Mouse (Mus musculus): ENCODE data around the gene Pkd2. TPM values are rescaled to one million over a fixed set of nuclear protein-coding genes. Genes with fewer than 3 reads are reported as not detected.
"Not testable (repeated sequence)": the region's sequence is repeated elsewhere in the genome, so short reads cannot be mapped to it uniquely, and the experiment has no call there.

The Pkd2 gene
- polyA plus RNA-seq, 1 experiment from 2014 or later = 20.0 TPM

DNA sequence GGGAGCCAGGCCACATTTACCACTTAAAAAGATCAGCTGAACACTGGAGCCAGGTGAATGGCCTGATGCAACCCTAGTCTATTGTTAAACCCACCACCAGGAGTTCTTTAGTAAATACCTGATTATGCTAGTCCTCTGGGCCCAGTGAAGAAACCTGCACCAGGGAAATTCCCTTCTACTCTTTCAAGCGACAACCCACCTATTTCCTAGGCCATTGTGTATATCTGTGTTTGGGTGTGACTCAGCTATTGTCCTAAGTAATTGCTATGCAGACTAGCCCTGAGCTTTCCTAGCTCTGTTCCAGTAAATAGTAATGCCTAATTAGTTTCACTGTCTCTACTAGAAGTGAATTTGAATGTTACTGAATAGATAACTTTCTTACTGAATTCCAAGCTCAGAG lies 16.4 kb upstream of the Pkd2 start:
- Histone ChIP-seq H3K27ac (no peak overlapping the region), H3K27me3 (no peaks in the 10 kb centered on the region), H3K9ac (no peak overlapping the region), H3K36me3 (no peaks in the 10 kb centered on the region), H3K4me3 (no peak overlapping the region), H3K9me3 (no peaks in the 10 kb centered on the region), H3K4me2 (no peak overlapping the region), H3K4me1 (peaks cover 2% of the 10 kb centered on the region; the same call in 1 of the 2 replicates)
- WGBS = 74% methylated on average over 1 of the region's 1 CpGs
- ATAC-seq (ENCODE audit: insufficient number of reproducible peaks, low FRiP score, low TSS enrichment, low read depth) = no peak

DNA sequence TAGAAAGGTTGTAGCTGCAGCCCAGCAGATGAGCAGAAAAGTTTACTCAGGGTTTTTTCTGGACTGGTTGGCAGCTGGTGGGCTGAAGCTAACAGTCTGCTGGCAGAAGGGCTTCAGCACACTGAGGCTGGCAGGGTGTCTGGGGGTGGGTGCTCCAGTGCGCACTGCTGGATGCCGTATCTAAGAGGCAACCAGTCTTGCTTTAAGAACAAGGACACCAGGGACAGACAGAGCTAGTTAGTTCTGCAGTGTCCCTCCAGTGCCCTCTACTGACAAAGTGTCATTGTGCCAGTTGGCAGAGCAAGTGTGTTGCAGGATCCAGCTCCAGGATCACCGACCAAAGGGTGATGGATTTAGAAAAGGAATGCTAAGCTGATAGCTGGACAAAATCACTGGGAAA lies 13.1 kb upstream of the Pkd2 start:
- Histone ChIP-seq H3K4me3 (no peak overlapping the region), H3K4me1 (peaks cover 6% of the 10 kb centered on the region; the same call in 1 of the 2 replicates), H3K4me2 (no peak overlapping the region), H3K36me3 (no peaks in the 10 kb centered on the region), H3K9me3 (no peaks in the 10 kb centered on the region), H3K9ac (no peak overlapping the region), H3K27ac (no peak overlapping the region), H3K27me3 (no peaks in the 10 kb centered on the region)
- ATAC-seq (ENCODE audit: insufficient number of reproducible peaks, low FRiP score, low TSS enrichment, low read depth) = no peak
- WGBS = 7% methylated on average over 3 of the region's 3 CpGs

DNA sequence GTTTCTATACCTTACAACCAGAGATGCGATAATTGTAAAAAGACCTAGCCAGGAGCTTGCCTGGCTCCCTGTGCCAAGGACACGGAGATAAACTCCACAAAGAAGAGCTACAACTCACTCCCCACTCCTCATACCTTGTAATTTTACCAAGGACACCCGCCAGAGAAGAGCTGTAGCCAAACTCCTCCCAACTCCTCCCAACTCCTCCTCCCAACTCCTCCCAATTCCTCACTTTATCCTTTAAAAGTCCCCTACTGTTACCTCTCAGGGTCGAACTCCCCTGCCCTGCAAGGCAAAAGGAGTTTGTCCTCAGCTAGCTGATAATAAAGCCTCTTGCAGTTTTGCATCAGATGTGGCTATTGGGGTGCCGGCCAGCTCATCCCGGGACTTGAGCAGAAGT lies 10.9 kb upstream of the Pkd2 start:
- H3K27me3 ChIP-seq; H3K4me3 ChIP-seq; H3K4me1 ChIP-seq; H3K9me3 ChIP-seq; H3K9ac ChIP-seq; H3K4me2 ChIP-seq; H3K27ac ChIP-seq; ATAC-seq (ENCODE audit: insufficient number of reproducible peaks, low FRiP score, low TSS enrichment, low read depth); H3K36me3 ChIP-seq: not testable (repeated sequence)
- 18% methylated on average over 6 of the region's 6 CpGs for WGBS

DNA sequence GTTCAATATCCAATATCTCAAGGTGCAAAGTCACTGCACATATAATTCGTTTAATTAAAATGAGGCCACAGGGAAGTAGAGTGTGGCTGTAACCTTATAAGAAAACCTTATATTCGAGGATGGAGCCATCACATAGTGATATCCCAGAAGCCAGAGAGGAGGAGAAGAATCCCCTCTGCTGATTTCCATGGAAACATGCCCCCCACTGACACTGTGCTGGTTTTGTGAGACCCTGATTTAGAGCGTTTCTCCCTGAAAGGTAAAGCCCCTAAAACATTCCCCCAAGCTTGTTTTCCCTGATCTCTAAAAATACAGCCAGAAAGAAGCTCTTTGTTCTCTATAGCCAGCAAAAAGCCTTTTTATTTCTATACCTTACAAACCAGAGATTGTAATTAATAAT lies 9.8 kb upstream of the Pkd2 start:
- no peak overlapping the region for H3K4me3 ChIP-seq
- no peak overlapping the region for H3K27ac ChIP-seq
- no peaks in the 10 kb centered on the region for H3K9me3 ChIP-seq
- H3K27me3 ChIP-seq = no peaks in the 10 kb centered on the region
- no peak overlapping the region for H3K4me2 ChIP-seq
- H3K9ac ChIP-seq = no peak overlapping the region
- ATAC-seq (ENCODE audit: insufficient number of reproducible peaks, low FRiP score, low TSS enrichment, low read depth) = no peak
- no peaks in the 10 kb centered on the region for H3K36me3 ChIP-seq
- peaks cover 6% of the 10 kb centered on the region; the same call in 1 of the 2 replicates for H3K4me1 ChIP-seq
- 41% methylated on average over 3 of the region's 3 CpGs for WGBS

DNA sequence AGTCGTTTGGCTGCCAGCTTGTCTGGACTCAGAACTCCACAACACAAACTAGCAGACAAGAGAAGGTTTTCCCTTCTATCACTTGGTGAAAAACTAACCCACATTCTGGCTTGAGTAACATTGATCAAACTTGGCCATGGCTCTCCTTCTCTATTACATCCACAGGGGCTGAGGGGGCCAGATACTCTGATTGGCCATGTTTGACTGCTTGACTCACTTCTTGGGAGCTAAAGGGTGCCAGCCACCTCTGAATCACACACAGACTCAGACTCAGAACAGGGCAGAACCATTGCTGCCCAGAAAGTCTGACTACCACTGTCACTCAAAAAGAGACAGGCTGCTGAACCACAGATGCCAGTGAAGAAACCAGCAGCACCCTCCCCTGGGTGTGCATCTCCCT lies 6.2 kb upstream of the Pkd2 start:
- Histone ChIP-seq H3K27me3 (no peaks in the 10 kb centered on the region), H3K9ac (no peak overlapping the region), H3K4me2 (no peak overlapping the region), H3K27ac (no peak overlapping the region), H3K9me3 (no peaks in the 10 kb centered on the region), H3K4me1 (0 out of 2 replicates have a peak, but pooled peaks cover 4% of the 10 kb centered on the region), H3K36me3 (no peaks in the 10 kb centered on the region), H3K4me3 (no peak overlapping the region)
- no peak for ATAC-seq (ENCODE audit: insufficient number of reproducible peaks, low FRiP score, low TSS enrichment, low read depth)
- WGBS = 35% methylated on average over 1 of the region's 1 CpGs

DNA sequence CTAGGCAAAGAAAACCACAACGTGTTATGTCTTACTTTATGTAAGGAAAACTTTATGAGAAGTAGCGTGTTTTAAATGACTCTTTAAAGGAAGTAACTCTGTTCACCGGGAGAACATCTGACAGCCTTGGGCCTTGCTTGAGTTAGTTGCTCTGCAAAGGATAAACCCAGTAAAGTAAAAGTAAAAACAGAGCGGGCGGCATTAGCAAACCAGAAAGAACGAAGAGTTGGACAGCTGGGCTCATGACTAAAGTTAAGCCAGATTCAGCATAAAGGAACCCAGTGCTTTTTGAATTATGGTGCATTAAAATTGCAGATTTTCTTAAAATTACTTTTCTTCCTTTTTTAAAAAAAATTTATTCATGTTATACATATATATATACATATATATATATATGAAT lies 4.7 kb upstream of the Pkd2 start:
- Histone ChIP-seq H3K9me3 (no peaks in the 10 kb centered on the region), H3K4me3 (no peak overlapping the region), H3K27me3 (no peaks in the 10 kb centered on the region), H3K4me2 (no peak overlapping the region), H3K9ac (no peak overlapping the region), H3K4me1 (peaks cover 14% of the 10 kb centered on the region), H3K36me3 (no peaks in the 10 kb centered on the region), H3K27ac (no peak overlapping the region)
- WGBS = 50% methylated on average over 6 of the region's 6 CpGs
- ATAC-seq (ENCODE audit: insufficient number of reproducible peaks, low FRiP score, low TSS enrichment, low read depth) = no peak

DNA sequence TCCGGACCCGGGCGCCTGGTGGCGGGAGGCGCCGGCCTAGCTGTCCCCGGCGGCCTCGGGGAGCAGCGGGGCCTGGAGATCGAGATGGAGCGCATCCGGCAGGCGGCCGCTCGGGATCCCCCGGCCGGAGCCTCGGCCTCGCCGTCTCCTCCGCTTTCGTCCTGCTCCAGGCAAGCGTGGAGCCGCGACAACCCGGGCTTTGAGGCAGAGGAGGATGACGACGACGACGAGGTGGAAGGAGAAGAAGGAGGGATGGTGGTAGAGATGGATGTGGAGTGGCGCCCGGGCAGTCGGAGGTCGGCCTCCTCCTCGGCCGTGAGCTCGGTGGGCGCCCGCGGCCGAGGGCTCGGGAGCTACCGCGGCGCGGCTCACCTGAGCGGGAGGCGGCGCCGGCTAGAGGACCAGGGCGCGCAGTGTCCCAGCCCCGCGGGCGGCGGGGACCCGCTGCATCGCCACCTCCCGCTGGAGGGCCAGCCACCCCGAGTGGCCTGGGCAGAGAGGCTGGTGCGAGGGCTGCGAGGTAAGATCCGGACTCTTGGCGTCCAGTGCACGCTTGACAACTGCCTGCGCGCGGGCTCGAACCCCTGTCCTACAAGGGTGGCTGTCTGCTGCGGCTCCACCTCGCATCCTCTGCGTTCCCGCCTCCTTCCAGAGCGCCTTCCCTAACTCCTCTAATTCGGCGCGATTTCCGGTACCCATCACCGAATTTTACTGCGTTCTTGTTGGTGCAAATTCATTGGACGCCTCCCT lies 631 bp downstream of the Pkd2 start:
- Histone ChIP-seq H3K9me3 (no peaks in the 10 kb centered on the region), H3K4me3 (peak overlapping the region; percentile 76), H3K4me2 (peak overlapping the region; percentile 67), H3K27ac (peak overlapping the region; percentile 97), H3K36me3 (peaks cover 5% of the 10 kb centered on the region), H3K9ac (peak overlapping the region; percentile 93), H3K27me3 (no peaks in the 10 kb centered on the region), H3K4me1 (peaks cover 13% of the 10 kb centered on the region)
- ATAC-seq (ENCODE audit: insufficient number of reproducible peaks, low FRiP score, low TSS enrichment, low read depth) = peak; percentile 62
- WGBS = under 1% methylated on average over 80 of the region's 82 CpGs

DNA sequence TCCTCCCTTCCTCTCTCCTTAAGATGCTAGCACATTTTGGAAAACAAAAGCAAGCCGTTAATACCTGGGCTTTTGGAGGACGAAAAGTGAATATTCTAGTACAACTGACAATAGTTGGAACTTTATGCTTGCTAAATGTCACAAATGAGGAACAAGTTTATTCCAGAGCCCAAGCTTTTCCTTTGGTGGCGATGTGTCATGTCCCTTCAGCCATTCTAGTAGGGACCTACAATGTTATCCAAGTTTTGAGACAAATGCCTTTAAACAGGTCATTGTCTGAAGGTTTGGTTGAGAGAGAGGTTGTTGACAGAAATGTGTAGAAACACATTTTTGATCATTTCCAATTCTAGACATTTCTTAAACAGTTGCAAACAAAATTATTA lies 1.2 kb downstream of the Pkd2 start:
- ATAC-seq (ENCODE audit: insufficient number of reproducible peaks, low FRiP score, low TSS enrichment, low read depth) = no peak
- H3K4me2 ChIP-seq = peak overlapping the region; percentile 67

DNA sequence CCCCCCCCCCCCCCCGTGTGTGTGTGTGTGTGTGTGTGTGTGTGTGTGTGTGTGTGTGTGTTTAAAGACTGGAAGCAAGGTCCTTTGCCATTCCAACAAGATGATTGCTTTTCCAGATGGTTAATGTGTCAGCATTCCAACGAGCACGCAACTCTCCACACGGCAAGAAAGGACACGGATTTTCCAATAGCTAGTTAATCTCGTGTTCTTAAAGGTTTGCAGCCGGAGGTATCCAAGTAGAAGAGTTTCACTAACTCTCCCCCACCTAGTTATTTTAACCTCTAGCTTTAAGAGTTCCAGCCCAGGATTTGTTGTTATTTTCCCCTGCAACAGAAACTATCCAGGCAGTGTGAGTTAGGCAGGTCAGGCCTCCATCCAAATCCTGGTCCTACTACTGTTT lies 1.6 kb downstream of the Pkd2 start:
- no peak overlapping the region for H3K27ac ChIP-seq
- WGBS = 6% methylated on average over 6 of the region's 7 CpGs

More for the DNA sequence above, 1.2 kb downstream of the Pkd2 start:
- WGBS = 23% methylated on average over 3 of the region's 3 CpGs
- Histone ChIP-seq H3K27me3 (no peaks in the 10 kb centered on the region), H3K4me1 (peaks cover 13% of the 10 kb centered on the region), H3K36me3 (peaks cover 5% of the 10 kb centered on the region), H3K4me3 (peak overlapping the region; percentile 76), H3K9me3 (no peaks in the 10 kb centered on the region), H3K9ac (peak overlapping the region; percentile 93), H3K27ac (peak overlapping the region; percentile 97)

DNA sequence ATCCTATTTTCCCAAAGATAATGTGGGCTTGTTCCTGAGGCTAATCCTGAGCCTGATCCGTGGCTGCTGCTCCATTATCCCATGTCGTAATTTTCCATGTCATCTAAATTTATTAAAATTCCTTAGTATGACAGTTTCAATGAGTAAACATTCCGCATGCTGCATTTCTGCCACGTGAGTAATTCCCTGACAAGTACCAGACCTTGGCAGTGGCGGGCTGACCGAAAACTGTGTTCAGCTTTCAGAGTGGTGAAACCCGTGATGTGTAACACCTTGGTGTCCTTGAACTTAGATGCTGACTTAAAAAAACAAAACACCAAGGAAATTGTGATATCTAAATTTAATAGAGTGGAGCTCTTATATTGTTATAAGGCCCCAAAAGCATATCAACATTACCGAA lies 6.0 kb downstream of the Pkd2 start:
- no peak overlapping the region for H3K9ac ChIP-seq
- no peaks in the 10 kb centered on the region for H3K27me3 ChIP-seq
- H3K4me3 ChIP-seq = no peak overlapping the region
- peaks cover 31% of the 10 kb centered on the region for H3K36me3 ChIP-seq
- 0 out of 2 replicates have a peak overlapping the region, but pooled peaks have one; percentile 38 for H3K27ac ChIP-seq
- 58% methylated on average over 8 of the region's 8 CpGs for WGBS
- peaks cover 5% of the 10 kb centered on the region; the same call in 1 of the 2 replicates for H3K4me1 ChIP-seq
- ATAC-seq (ENCODE audit: insufficient number of reproducible peaks, low FRiP score, low TSS enrichment, low read depth) = no peak
- H3K9me3 ChIP-seq = no peaks in the 10 kb centered on the region
- H3K4me2 ChIP-seq = no peak overlapping the region

More for the DNA sequence above, 1.6 kb downstream of the Pkd2 start:
- Histone ChIP-seq H3K4me2 (peak overlapping the region; percentile 67), H3K4me3 (peak overlapping the region; percentile 76), H3K9me3 (no peaks in the 10 kb centered on the region), H3K4me1 (peaks cover 13% of the 10 kb centered on the region), H3K9ac (no peak overlapping the region), H3K36me3 (peaks cover 5% of the 10 kb centered on the region), H3K27me3 (no peaks in the 10 kb centered on the region)
- ATAC-seq (ENCODE audit: insufficient number of reproducible peaks, low FRiP score, low TSS enrichment, low read depth) = no peak

DNA sequence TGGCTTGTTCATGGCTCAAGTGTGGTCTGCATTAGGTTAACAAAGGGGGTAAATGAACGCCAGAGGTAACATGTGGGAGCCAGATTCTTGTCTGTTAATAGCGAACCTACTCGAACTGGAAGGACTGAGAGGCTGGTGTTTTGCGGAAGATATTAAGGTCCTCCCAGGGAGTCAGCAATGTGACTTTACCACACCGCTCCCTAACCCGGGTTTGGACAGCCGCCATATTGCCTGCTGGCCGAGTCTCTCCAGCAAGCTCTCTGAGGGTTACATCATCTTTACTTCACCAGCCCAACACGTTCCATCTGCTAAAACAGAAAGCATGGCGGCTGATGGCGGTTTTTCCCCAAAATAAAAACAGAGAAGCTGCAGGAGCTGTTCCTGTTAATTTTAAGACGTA lies 6.5 kb downstream of the Pkd2 start:
- peaks cover 5% of the 10 kb centered on the region; the same call in 1 of the 2 replicates for H3K4me1 ChIP-seq
- ATAC-seq (ENCODE audit: insufficient number of reproducible peaks, low FRiP score, low TSS enrichment, low read depth) = 0 out of 2 replicates have a peak, but pooled peaks have one; percentile 44
- WGBS = 46% methylated on average over 12 of the region's 12 CpGs
- H3K36me3 ChIP-seq = peaks cover 33% of the 10 kb centered on the region
- H3K27me3 ChIP-seq = no peaks in the 10 kb centered on the region
- H3K4me3 ChIP-seq = no peak overlapping the region
- H3K4me2 ChIP-seq = no peak overlapping the region
- no peak overlapping the region for H3K9ac ChIP-seq
- no peaks in the 10 kb centered on the region for H3K9me3 ChIP-seq
- 0 out of 2 replicates have a peak overlapping the region, but pooled peaks have one; percentile 38 for H3K27ac ChIP-seq

DNA sequence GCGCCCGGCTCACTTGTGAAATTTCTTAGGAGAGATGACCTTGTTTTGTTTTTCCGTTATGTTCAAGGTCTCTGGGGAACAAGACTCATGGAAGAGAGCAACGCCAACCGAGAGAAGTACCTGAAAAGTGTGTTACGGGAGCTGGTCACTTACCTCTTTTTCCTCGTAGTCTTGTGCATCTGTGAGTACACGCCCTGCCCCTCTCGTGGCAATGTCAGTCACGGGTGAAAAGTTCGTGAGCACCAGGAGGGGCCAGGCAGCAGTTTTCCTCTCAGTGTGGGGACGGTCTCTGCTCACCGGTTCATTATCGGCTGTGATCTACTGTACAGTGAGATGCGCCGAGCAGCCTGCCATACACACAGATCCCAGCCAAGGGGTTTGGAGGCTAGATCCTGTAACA lies 7.6 kb downstream of the Pkd2 start:
- H3K27me3 ChIP-seq = no peaks in the 10 kb centered on the region
- peaks cover 40% of the 10 kb centered on the region for H3K36me3 ChIP-seq
- no peak for ATAC-seq (ENCODE audit: insufficient number of reproducible peaks, low FRiP score, low TSS enrichment, low read depth)
- no peak overlapping the region for H3K4me2 ChIP-seq
- H3K9me3 ChIP-seq = no peaks in the 10 kb centered on the region
- H3K4me3 ChIP-seq = no peak overlapping the region
- H3K4me1 ChIP-seq = peaks cover 5% of the 10 kb centered on the region; the same call in 1 of the 2 replicates
- 96% methylated on average over 16 of the region's 16 CpGs for WGBS
- no peak overlapping the region for H3K27ac ChIP-seq
- no peak overlapping the region for H3K9ac ChIP-seq

All from limb, embryonic 15.5 days (tissue).